Mouse (Mus musculus): ENCODE data around the gene Mms19.

The Mms19 gene

GRCm38 (mm10) chr19:41998770-41999548 is 18.0 kb upstream of the Mms19 start:
- DNase-seq (ENCODE audit: low spot score) = no peak

GRCm38 (mm10) chr19:41997090-41997489 is 16.1 kb upstream of the Mms19 start:
- DNase-seq (ENCODE audit: low spot score) = no peak

GRCm38 (mm10) chr19:41995483-41995882 is 14.5 kb upstream of the Mms19 start:
- DNase-seq (ENCODE audit: low spot score) = no peak

- no peak for DNase-seq (ENCODE audit: low spot score)
These were observed 13.1 kb upstream of the Mms19 start for GRCm38 (mm10) chr19:41994023-41994422.

- DNase-seq (ENCODE audit: low spot score) = peak; percentile 95
These were observed 12.5 kb upstream of the Mms19 start for GRCm38 (mm10) chr19:41993484-41993883.

GRCm38 (mm10) chr19:41992971-41993370 is 12.0 kb upstream of the Mms19 start:
- DNase-seq (ENCODE audit: low spot score) = no peak

- no peak for DNase-seq (ENCODE audit: low spot score)
These were observed 11.0 kb upstream of the Mms19 start for GRCm38 (mm10) chr19:41991926-41992477.

GRCm38 (mm10) chr19:41989810-41990209 is 8.9 kb upstream of the Mms19 start:
- DNase-seq (ENCODE audit: low spot score) = no peak

- DNase-seq (ENCODE audit: low spot score) = no peak
These were observed 6.2 kb upstream of the Mms19 start for GRCm38 (mm10) chr19:41987206-41987605.

- no peak for DNase-seq (ENCODE audit: low spot score)
These were observed 5.0 kb upstream of the Mms19 start for GRCm38 (mm10) chr19:41985994-41986393.

- DNase-seq (ENCODE audit: low spot score) = no peak
These were observed 1.8 kb upstream of the Mms19 start for GRCm38 (mm10) chr19:41982791-41983150.

- DNase-seq (ENCODE audit: low spot score) = peak; percentile 81
These were observed 1.2 kb upstream of the Mms19 start for GRCm38 (mm10) chr19:41981931-41982790.

GRCm38 (mm10) chr19:41981595-41981927 is 604 bp upstream of the Mms19 start, which contains the start of gene Ubtd1:
Gene Ubtd1 (plus strand): TSS chr19:41981763.
- DNase-seq (ENCODE audit: low spot score) = no peak

- peak; percentile 56 for DNase-seq (ENCODE audit: low spot score)
These were observed 537 bp downstream of the Mms19 start for GRCm38 (mm10) chr19:41980422-41980818.

GRCm38 (mm10) chr19:41973891-41974794 is 6.8 kb downstream of the Mms19 start:
- DNase-seq (ENCODE audit: low spot score) = no peak

- no peak for DNase-seq (ENCODE audit: low spot score)
These were observed 11.3 kb downstream of the Mms19 start for GRCm38 (mm10) chr19:41969618-41970017.

- no peak for DNase-seq (ENCODE audit: low spot score)
These were observed 27.4 kb downstream of the Mms19 start for GRCm38 (mm10) chr19:41953574-41953973.

- DNase-seq (ENCODE audit: low spot score) = no peak
These were observed 28.7 kb downstream of the Mms19 start for GRCm38 (mm10) chr19:41952287-41952686.

GRCm38 (mm10) chr19:41943841-41944240 is 37.1 kb downstream of the Mms19 start:
- no peak for DNase-seq (ENCODE audit: low spot score)

- DNase-seq (ENCODE audit: low spot score) = no peak
These were observed 42.4 kb downstream of the Mms19 start for GRCm38 (mm10) chr19:41938539-41938938.

- no peak for DNase-seq (ENCODE audit: low spot score)
These were observed 45.0 kb downstream of the Mms19 start for GRCm38 (mm10) chr19:41935921-41936320.

GRCm38 (mm10) chr19:41934124-41934523 is 46.8 kb downstream of the Mms19 start:
- no peak for DNase-seq (ENCODE audit: low spot score)

Data from testis, postnatal 10 days (tissue).